Mouse (Mus musculus) left cerebral cortex, adult 8-10 months (tissue): ENCODE measurements around the gene Best3. TPM values are rescaled to one million over a fixed set of nuclear protein-coding genes. Genes with fewer than 3 reads are reported as not detected.

ENCODE experiments used
- DNase-seq, 2 experiments: peaks; one replicate each; pipeline ENCODE4 v3.0.0; 2022; ENCODE audit warnings: low spot score in 2 of 2
- total RNA-seq, 4 experiments: library from RNA; stranded (reverse); gene quantifications; 2 replicates each; pipeline ENCODE4 v1.2.4; 2022

The Best3 gene
- under 1 TPM in 3 of 4 experiments, not detected in 1; 0.11 to 0.26 (median 0.25) TPM for total RNA-seq

- DNase-seq: no peak
These were observed at the start of gene Best3 for GRCm38 (mm10) chr10:116986264-116987082. TSS of gene Best3 (plus strand) at chr10:116986314.

- no peak for DNase-seq
These were observed 43.1 kb upstream of the Best3 start for GRCm38 (mm10) chr10:116943025-116943424.

DNA sequence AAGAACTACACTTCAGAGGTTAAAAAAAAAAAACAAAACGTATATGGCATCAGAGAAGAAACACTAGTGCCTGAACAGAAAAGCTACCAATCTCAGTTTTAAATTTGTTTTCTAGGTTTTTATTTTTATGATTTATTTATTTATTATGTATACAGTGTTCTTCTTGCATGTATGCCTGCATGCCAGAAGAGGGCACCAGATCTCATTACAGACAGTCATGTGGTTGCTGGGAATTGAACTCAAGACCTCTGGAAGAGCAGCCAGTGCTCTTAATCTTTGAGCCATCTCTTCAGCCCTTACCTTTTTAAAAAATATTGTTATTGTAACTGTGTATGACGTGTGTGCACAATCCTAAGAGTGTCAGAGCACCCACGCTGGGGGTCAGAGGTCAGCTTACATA lies 42.0 kb upstream of the Best3 start:
- DNase-seq: no peak

DNA sequence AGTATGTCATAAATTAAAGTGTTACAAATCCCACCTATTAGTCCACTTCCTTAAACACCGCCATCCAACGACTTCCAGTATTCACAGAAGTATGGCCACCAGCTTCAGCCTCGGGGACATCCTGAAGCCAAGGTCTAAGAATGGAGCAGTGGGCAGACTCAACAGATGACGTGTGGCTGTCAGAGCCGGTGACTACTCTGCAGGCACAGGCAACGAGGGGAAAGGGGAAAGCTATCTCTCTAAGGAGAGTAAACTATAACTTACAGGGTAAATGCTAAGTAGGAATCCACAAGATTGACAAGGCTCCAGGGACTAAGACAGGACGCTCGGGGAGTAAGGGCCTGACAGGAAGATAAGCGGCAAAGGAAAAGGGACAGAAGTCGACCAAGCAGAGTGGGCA lies 41.2 kb upstream of the Best3 start:
- no peak for DNase-seq

- no peak for DNase-seq
These were observed 37.7 kb upstream of the Best3 start for GRCm38 (mm10) chr10:116948414-116948813.

GRCm38 (mm10) chr10:116949111-116950008 lies 36.8 kb upstream of the Best3 start:
- DNase-seq: peak in 1 of 2 experiments; percentile 14

DNA sequence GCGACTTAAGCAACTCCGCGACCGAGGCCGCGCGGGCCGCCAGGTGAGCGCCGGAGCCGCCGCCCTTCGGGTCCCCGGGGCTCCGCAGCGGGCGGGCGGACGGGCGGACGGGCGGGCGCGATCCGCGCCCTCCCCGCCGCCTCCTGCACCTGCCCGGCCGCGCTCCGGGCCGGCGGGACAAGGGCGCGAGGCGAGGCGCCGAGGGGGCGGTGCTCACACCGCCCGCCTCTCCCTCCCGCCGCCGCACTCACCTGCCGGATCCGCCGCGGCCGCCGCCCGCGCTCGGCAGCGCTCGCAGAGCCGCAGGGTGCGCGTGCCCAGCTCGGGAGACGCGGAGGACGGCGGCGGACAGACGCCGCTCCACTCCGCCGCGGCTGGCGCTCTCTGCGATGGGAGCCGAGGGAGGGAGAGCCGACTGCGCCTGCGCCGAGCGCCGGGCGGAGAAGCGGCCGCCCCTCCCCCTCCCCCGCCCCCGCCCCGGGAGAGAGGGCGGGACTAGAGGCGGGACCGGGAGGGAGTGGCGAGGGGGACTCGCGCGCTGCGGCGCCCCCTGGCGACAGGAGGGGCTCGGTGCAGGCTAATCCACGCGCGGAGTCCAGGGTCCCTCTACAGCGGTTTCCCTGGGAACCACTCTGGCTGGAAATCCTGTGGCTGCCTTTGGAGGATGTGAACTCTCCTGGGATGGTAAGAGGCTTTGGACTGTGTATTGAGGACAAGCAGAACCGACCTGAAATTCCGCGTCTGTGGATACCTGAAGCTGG lies 35.9 kb upstream of the Best3 start, which contains the start of gene Rab3ip:
Rab3ip (minus strand) TSS at position 761 of the 761 bp plus-strand sequence.
- DNase-seq: peak; percentile 82 to 86

DNA sequence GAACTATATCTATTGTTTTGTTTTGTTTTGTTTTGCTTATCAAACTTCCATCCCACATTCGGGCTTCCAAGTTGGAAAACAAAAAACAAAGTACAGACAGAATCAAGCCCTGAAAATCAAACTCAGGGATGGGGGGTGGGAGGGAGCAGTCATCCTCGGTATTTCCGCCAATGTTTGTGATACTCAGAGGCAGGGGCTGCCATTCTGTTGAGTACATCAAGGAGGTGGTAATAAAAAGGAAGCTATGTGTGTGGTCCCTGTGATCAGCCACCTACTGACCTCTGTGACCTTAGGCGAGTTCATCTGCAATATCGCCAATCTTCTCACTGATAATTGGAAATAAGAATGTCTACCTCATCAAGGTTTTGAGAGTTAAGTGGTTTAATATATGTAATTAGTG lies 35.2 kb upstream of the Best3 start:
- no peak for DNase-seq

DNA sequence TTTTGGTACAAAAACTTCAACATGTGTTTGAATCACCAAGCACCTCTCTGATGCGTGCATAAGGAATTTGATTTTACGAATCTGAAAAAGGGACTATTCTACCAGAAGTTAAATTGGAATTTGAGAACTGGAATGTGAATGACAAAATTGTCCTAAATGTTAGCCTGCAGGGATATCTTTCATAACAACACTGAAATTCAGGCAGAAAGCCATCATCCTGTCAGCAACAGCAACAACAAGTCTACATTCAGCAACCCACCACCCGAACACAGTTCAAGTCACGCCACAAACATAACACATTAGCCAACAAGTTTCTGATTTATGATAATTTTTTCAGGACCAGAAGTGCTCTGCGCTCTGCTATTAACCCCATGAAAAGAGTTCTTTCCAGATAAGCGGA lies 30.9 kb upstream of the Best3 start:
- DNase-seq: no peak

DNA sequence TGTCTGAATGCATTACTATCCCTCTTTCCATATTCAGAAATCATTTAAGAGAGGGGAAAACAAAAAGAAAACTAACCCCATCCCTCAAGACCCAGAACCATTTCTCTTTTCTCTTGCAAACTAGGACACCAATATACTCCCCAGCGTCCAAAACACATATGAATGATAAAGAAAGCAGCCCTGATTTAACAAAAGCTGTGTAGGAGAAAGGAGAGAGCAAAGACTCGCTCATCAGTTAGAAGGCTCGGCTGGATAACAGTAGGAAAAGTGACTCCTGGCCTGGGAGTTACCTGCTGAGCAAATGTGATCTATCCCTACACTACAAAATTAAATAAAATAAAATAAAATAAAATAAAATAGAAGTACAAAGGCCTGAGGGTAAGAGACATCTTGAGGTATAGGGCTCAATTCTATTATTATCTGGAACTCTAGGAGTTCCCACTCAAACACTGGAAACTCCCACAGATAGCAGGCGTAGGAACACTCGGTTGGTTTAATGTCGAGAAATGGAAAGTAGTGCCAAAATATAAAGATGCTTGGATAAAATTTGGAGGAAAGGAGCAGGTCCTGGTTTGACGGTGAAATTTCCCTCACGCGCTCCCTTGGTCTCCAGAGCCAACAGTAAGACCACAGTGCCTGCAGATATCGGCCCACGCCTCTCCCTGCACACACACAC lies 29.5 kb upstream of the Best3 start:
- DNase-seq: no peak

DNA sequence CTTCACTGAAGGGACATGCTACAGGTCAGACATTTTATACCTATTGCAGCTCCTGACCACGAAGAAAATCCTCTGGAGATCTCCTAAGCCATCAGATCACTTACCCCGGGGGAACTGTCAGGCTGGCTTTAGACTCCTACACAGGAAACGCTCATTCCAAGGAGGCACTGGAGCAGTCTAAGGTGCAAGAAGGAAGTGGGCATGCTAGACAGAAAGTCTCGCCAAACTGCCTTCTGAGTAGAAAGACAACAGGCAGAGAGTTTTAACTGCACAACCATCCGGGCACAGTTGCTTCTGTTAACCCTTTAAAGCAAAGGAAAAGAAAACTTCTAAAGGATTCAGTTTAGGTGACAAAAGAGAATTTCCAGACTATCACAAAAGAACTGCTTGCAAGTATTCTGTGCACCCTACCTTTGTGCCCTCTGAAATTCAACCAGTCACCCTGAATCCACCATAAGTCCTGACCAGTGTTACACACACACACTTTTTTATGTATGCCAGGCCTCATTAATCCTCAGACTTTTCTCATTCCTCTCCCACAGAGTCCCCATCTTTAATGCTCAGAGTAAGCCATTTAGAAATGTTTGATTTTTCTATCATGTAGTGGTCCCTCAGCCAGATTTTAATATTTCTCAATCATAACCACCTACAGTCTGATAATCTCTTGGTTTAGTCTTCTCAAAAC lies 28.1 kb upstream of the Best3 start:
- DNase-seq: no peak

GRCm38 (mm10) chr10:116962152-116962551 lies 24.0 kb upstream of the Best3 start:
- DNase-seq: no peak

DNA sequence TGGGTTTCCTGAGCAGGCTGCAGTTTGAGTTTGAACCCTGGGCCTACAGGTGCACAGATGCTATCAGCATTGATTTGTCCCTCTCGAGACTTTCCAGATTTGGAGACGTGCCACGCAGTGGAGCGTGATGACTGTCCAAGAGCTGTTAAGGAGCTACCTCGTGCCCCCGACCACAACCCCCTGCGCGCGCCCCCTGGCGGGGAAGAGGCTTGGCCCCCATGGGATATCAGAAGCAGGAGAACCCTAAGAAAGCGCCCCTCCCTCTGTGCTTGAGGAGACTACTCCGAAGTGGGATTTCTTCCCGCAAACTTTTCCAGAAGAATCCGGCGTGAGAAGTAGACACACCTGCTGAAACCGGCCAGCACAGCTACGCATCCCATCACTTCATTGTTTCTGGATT lies 23.3 kb upstream of the Best3 start:
- DNase-seq: no peak

GRCm38 (mm10) chr10:116964084-116964483 lies 22.0 kb upstream of the Best3 start:
- DNase-seq: no peak

- DNase-seq: no peak
These were observed 21.5 kb upstream of the Best3 start for GRCm38 (mm10) chr10:116964571-116964970.

DNA sequence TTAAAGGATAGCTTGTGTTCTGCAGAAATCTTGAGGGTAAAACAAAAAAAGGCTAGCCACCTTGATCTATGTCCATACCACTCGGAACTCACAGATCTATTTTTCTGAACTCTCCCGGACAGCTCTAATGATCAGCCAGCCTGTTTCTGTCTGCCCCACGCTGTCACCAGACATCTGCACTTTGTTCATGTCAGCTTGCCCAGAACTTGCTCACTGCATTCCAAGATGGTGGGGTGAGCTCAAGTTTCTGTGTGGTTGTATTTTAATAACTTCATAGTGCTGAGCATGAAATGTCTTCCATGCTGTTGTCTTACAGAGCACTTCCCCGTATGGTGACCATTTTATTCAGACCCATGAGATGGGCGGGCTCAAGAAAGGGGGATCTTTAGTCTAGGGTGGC lies 20.8 kb upstream of the Best3 start:
- no peak for DNase-seq

- no peak for DNase-seq
These were observed 20.0 kb upstream of the Best3 start for GRCm38 (mm10) chr10:116966065-116966464.

GRCm38 (mm10) chr10:116968741-116969140 lies 17.4 kb upstream of the Best3 start:
- DNase-seq: no peak

- DNase-seq: no peak
These were observed 13.6 kb upstream of the Best3 start, which contains the start of gene Gm10271 for GRCm38 (mm10) chr10:116972509-116972908. TSS of gene Gm10271 (minus strand) at chr10:116972609.

DNA sequence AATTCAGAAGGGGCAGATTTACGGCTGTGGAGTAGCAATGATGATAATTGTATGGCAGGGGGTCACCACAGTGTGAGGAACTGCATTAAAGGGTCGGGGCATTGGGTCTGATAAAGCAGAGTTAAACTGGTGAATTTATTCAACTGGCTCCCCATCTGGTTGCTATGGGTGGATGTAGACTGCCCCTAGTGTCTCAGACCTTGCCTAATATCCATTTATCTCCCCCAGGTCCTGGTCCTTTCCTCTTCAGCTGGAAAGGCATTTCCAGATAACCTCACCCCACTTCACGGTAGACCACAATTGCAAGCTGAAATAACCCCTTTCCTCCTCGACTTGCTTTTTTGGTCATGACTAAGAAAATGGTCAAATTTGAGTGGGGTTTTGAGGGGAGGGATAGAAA lies 8.7 kb upstream of the Best3 start:
- no peak for DNase-seq
